Mouse (Mus musculus) kidney, embryonic 14.5 days (tissue): Measurements from ENCODE around the gene Vars. TPM values are rescaled to one million over a fixed set of nuclear protein-coding genes. Genes with fewer than 3 reads are reported as not detected.
A peak's percentile ranks its signal among the peaks of the same experiment; 100 is the strongest.

Source experiments
- ATAC-seq: fragments of 200-750 bp; cut with Nextera tagmentation; 2 replicates; pipeline ENCODE4 v1.8.0; 2017; ENCODE audit warnings: moderate number of reproducible peaks, mild to moderate bottlenecking, moderate TSS enrichment, moderate library complexity; ENCODE audit not compliant: low FRiP score, low TSS enrichment
- H3K27ac ChIP-seq: fragments of 300-500 bp; sonication (generic); 2 replicates; pipeline ENCODE4 v1.5.1; 2014; ENCODE audit warnings: low read depth, mild to moderate bottlenecking, low read length, moderate library complexity, mixed read lengths
- H3K27me3 ChIP-seq: fragments of 300-500 bp; sonication (generic); 2 replicates; pipeline ENCODE4 v1.6.1; 2014; ENCODE audit warnings: mild to moderate bottlenecking, low read length; ENCODE audit not compliant: control insufficient read depth, insufficient read depth
- H3K36me3 ChIP-seq: fragments of 300-500 bp; sonication (generic); 2 replicates; pipeline ENCODE4 v1.6.1; 2014; ENCODE audit warnings: low read length, mixed read lengths; ENCODE audit not compliant: control insufficient read depth, insufficient read depth
- H3K4me1 ChIP-seq: fragments of 300-500 bp; sonication (generic); 2 replicates; pipeline ENCODE4 v1.6.1; 2014; ENCODE audit warnings: low read length, mixed read lengths; ENCODE audit not compliant: control insufficient read depth, insufficient read depth
- H3K4me2 ChIP-seq: fragments of 300-500 bp; sonication (generic); replicated peaks from 2 replicates; pipeline ENCODE4 v1.6.1; 2014; ENCODE audit warnings: low read depth, mild to moderate bottlenecking, low read length
- H3K4me3 ChIP-seq: fragments of 300-500 bp; sonication (generic); 2 replicates; pipeline ENCODE4 v1.5.1; 2014; ENCODE audit warnings: mild to moderate bottlenecking, low read length
- H3K9ac ChIP-seq: fragments of 300-500 bp; sonication (generic); 2 replicates; pipeline ENCODE4 v1.6.1; 2014; ENCODE audit warnings: low read depth, mild to moderate bottlenecking, low read length, moderate library complexity
- H3K9me3 ChIP-seq: fragments of 300-500 bp; sonication (generic); 2 replicates; pipeline ENCODE4 v1.6.1; 2016; ENCODE audit warnings: low read length; ENCODE audit not compliant: control insufficient read depth
- WGBS: fragments of 180-500 bp; shearing (Covaris S2); extraction: QIAGEN DNeasy Blood & Tissue Kit; methylation state at CpG from one replicate; pipeline ENCODE4 v1.1.7; 2014; 5-methylcytosine and 5-hydroxymethylcytosine counted together
- polyA plus RNA-seq: library from polyadenylated mRNA; unstranded; fragments of >200 nt; fragmentation: Nextera tagmentation; extraction: Ambion mirVana; gene quantifications from 2 replicates; pipeline ENCODE4 v1.2.1, GENCODE M21; 2014

Gene Vars
- polyA plus RNA-seq, 1 experiment from 2014 or later = 137 TPM

- Histone ChIP-seq H3K4me2 (peak overlapping the region; percentile 98; the same call in 1 of the 2 replicates), H3K9ac (no peak overlapping the region), H3K4me1 (peaks cover 36% of the 10 kb centered on the region), H3K27ac (peak overlapping the region; percentile 100), H3K27me3 (no peaks in the 10 kb centered on the region), H3K9me3 (no peaks in the 10 kb centered on the region), H3K36me3 (peaks cover 5% of the 10 kb centered on the region), H3K4me3 (no peak overlapping the region)
- no peak for ATAC-seq
- 33% methylated on average over 1 of the region's 1 CpGs for WGBS
These were observed 46.9 kb downstream of the Vars start for GRCm38 (mm10) chr17:35047688-35048087.

GRCm38 (mm10) chr17:35048149-35048931 is 47.6 kb downstream of the Vars start:
- H3K27ac ChIP-seq = peak overlapping the region; percentile 100
- no peak for ATAC-seq
- no peaks in the 10 kb centered on the region for H3K9me3 ChIP-seq
- peaks cover 11% of the 10 kb centered on the region for H3K36me3 ChIP-seq
- no peaks in the 10 kb centered on the region for H3K27me3 ChIP-seq
- no peak overlapping the region for H3K4me3 ChIP-seq
- H3K4me1 ChIP-seq = peaks cover 36% of the 10 kb centered on the region
- H3K9ac ChIP-seq = no peak overlapping the region; the same call in 1 of the 2 replicates
- 34% methylated on average over 11 of the region's 11 CpGs for WGBS
- peak overlapping the region; percentile 6; the same call in 1 of the 2 replicates for H3K4me2 ChIP-seq

- no peak for ATAC-seq
- Histone ChIP-seq H3K9ac (peak overlapping the region; percentile 80; the same call in 1 of the 2 replicates), H3K4me3 (peak overlapping the region; percentile 61; the same call in 1 of the 2 replicates)
These were observed 48.2 kb downstream of the Vars start for GRCm38 (mm10) chr17:35048932-35049440.

GRCm38 (mm10) chr17:35049561-35050016 is 48.8 kb downstream of the Vars start, which contains the start of gene Clic1:
Gene Clic1 (plus strand): TSS chr17:35049966.
- H3K4me2 ChIP-seq = peak within 1 kb of the TSS; percentile 60
- no peaks in the 10 kb centered on the region for H3K27me3 ChIP-seq
- H3K27ac ChIP-seq = peak within 1 kb of the TSS; percentile 100
- H3K4me1 ChIP-seq = peaks cover 36% of the 10 kb centered on the region
- ATAC-seq = peak; percentile 24
- WGBS = 3% methylated on average over 11 of the region's 11 CpGs
- H3K9ac ChIP-seq = peak within 1 kb of the TSS; percentile 80
- no peaks in the 10 kb centered on the region for H3K9me3 ChIP-seq
- H3K4me3 ChIP-seq = peak within 1 kb of the TSS; percentile 61
- peaks cover 24% of the 10 kb centered on the region for H3K36me3 ChIP-seq

More at GRCm38 (mm10) chr17:35048932-35049440, 48.2 kb downstream of the Vars start:
- Histone ChIP-seq H3K36me3 (peaks cover 18% of the 10 kb centered on the region), H3K27ac (peak overlapping the region; percentile 100), H3K9me3 (no peaks in the 10 kb centered on the region), H3K4me2 (peak overlapping the region; percentile 60; the same call in 1 of the 2 replicates), H3K27me3 (no peaks in the 10 kb centered on the region), H3K4me1 (peaks cover 36% of the 10 kb centered on the region)
- 70% methylated on average over 5 of the region's 5 CpGs for WGBS

GRCm38 (mm10) chr17:35050126-35050750 is 49.5 kb downstream of the Vars start:
- Histone ChIP-seq H3K4me1 (peaks cover 32% of the 10 kb centered on the region), H3K36me3 (peaks cover 28% of the 10 kb centered on the region), H3K9ac (peak overlapping the region; percentile 80), H3K9me3 (no peaks in the 10 kb centered on the region), H3K4me3 (peak overlapping the region; percentile 61), H3K27ac (peak overlapping the region; percentile 100), H3K4me2 (peak overlapping the region; percentile 60), H3K27me3 (no peaks in the 10 kb centered on the region)
- ATAC-seq = peak; percentile 30
- 0% methylated on average over 27 of the region's 27 CpGs for WGBS

- 2% methylated on average over 21 of the region's 21 CpGs for WGBS
- H3K4me2 ChIP-seq = peak overlapping the region; percentile 60
- peak overlapping the region; percentile 80 for H3K9ac ChIP-seq
- H3K4me1 ChIP-seq = peaks cover 32% of the 10 kb centered on the region
- ATAC-seq = peak; percentile 70
- no peaks in the 10 kb centered on the region for H3K9me3 ChIP-seq
- peak overlapping the region; percentile 100 for H3K27ac ChIP-seq
- peaks cover 39% of the 10 kb centered on the region for H3K36me3 ChIP-seq
- no peaks in the 10 kb centered on the region for H3K27me3 ChIP-seq
- H3K4me3 ChIP-seq = peak overlapping the region; percentile 61
These were observed 50.6 kb downstream of the Vars start for GRCm38 (mm10) chr17:35051156-35052086.

- Histone ChIP-seq H3K27ac (peak overlapping the region; percentile 100), H3K4me1 (peaks cover 28% of the 10 kb centered on the region), H3K4me3 (peak overlapping the region; percentile 61), H3K4me2 (peak overlapping the region; percentile 60), H3K27me3 (no peaks in the 10 kb centered on the region), H3K36me3 (peaks cover 45% of the 10 kb centered on the region), H3K9ac (peak overlapping the region; percentile 80), H3K9me3 (no peaks in the 10 kb centered on the region)
- no peak for ATAC-seq
- 80% methylated on average over 12 of the region's 12 CpGs for WGBS
These were observed 51.5 kb downstream of the Vars start for GRCm38 (mm10) chr17:35052271-35052798.
